ENCODE assay signal across 1 mouse cellular context in genomic region chr1:171532830-171533229, GRCm38 (mm10).
TF ChIP-seq lines count a peak whose summit lies in the region.

No protein-coding gene starts in this region.

TF ChIP-seq in CH12.LX, 34 proteins besides CTCF, POLR2A, EP300 and RAD21 (continued from another document):
- TF ChIP-seq SIN3A (IDR thresholded peaks at IDR 0.05; ENCODE audit: low read length) (no peak), BHLHE40 (IDR thresholded peaks at IDR 0.05; ENCODE audit: low read depth, low read length) (no peak), HCFC1 (IDR thresholded peaks at IDR 0.05; ENCODE audit: low read depth, low read length) (no peak), KAT2A (IDR thresholded peaks at IDR 0.05; ENCODE audit: insufficient replicate concordance, low read length) (no peak), ZMIZ1 (IDR thresholded peaks at IDR 0.05; ENCODE audit: low read depth, low read length) (no peak), NRF1 (IDR thresholded peaks at IDR 0.05; ENCODE audit: low read depth, low read length) (no peak), UBTF (IDR thresholded peaks at IDR 0.05; ENCODE audit: low read depth, low read length) (no peak), MYC (IDR thresholded peaks at IDR 0.05; ENCODE audit: low read depth, low read length) (peak; percentile 79; the same call in 1 of the 2 replicates)
